Mouse (Mus musculus) heart, embryonic 15.5 days (tissue): ENCODE measurements at regions not wholly inside any gene's neighbourhood (a gene's known extent, or its start where the extent isn't known, plus 50 kb on each side); places are given as distances from the start of the nearest gene placed in this dataset.
"Not testable (repeated sequence)": the region's sequence is repeated elsewhere in the genome, so short reads cannot be mapped to it uniquely, and the experiment has no call there.

Source experiments
- ATAC-seq: fragments of 200-750 bp; cut with Nextera tagmentation; replicated peaks from 2 replicates; pipeline ENCODE4 v1.8.0; 2017; ENCODE audit warnings: low read depth, moderate TSS enrichment; ENCODE audit not compliant: insufficient number of reproducible peaks, insufficient read depth, low FRiP score
- H3K27ac ChIP-seq: fragments of 300-500 bp; sonication (generic); 2 replicates; pipeline ENCODE4 v1.5.1; 2015; ENCODE audit warnings: mild to moderate bottlenecking, inconsistent platforms
- H3K27me3 ChIP-seq: fragments of 300-500 bp; sonication (generic); 2 replicates; pipeline ENCODE4 v1.6.1; 2015; ENCODE audit warnings: inconsistent platforms
- H3K36me3 ChIP-seq: fragments of 300-500 bp; sonication (generic); 2 replicates; pipeline ENCODE4 v1.6.1; 2015; ENCODE audit warnings: mild to moderate bottlenecking, inconsistent platforms
- H3K4me1 ChIP-seq: fragments of 300-500 bp; sonication (generic); replicated peaks from 2 replicates; pipeline ENCODE4 v1.6.1; 2015; ENCODE audit warnings: inconsistent platforms
- H3K4me2 ChIP-seq: fragments of 300-500 bp; sonication (generic); 2 replicates; pipeline ENCODE4 v1.6.1; 2015; ENCODE audit warnings: inconsistent platforms, mild to moderate bottlenecking, moderate library complexity
- H3K4me3 ChIP-seq: fragments of 300-500 bp; sonication (generic); 2 replicates; pipeline ENCODE4 v1.5.1; 2015; ENCODE audit warnings: mild to moderate bottlenecking, inconsistent platforms
- H3K9ac ChIP-seq: fragments of 300-500 bp; sonication (generic); 2 replicates; pipeline ENCODE4 v1.6.1; 2015; ENCODE audit warnings: mild to moderate bottlenecking, inconsistent platforms
- H3K9me3 ChIP-seq: fragments of 300-500 bp; sonication (generic); replicated peaks from 2 replicates; pipeline ENCODE4 v1.6.1; 2016; ENCODE audit warnings: inconsistent platforms
- WGBS: fragments of 180-500 bp; shearing (Covaris S2); methylation state at CpG from one replicate; pipeline ENCODE4 v1.1.7; 2015; ENCODE audit warnings: mixed read lengths; 5-methylcytosine and 5-hydroxymethylcytosine counted together

DNA sequence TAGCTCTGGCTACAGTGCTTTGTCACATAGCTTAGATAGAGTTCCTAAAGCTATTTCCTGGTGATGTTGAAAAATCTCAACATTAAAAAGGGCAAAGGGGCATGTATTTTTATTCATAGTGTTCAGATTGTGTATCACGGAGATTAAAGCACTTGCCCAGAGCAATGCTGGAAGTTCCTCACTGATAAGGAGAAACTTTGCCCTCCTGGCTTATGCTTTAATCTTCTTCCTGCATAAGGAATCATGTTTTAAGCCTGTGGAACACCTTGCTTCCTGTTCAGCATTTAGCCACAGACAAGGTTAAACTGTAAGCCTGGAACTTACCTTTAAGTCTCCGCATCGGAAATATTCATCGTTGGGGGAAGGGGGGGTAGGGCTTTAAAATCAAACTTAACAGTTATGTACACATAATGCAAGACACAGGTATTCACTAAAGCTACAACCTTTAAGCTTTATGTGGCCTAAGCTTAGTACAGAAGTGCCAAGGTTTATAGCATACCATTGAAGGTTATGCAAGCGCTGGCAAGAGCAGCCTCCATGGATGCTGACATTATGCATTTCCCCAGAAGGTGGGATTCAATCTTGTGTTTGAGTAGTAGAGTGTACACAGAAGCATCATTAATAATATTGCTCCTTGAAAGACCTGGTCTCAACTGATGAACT lies 655.5 kb upstream of the Adam24 start:
- ATAC-seq: no peak
- H3K4me3 ChIP-seq: no peak overlapping the region
- H3K9ac ChIP-seq: no peak overlapping the region
- H3K9me3 ChIP-seq: no peaks in the 10 kb centered on the region
- H3K27me3 ChIP-seq: no peaks in the 10 kb centered on the region
- WGBS: 71% methylated on average over 5 of the region's 5 CpGs
- H3K4me1 ChIP-seq: peaks cover 4% of the 10 kb centered on the region; the same call in 1 of the 2 replicates
- no peaks in the 10 kb centered on the region for H3K36me3 ChIP-seq
- H3K4me2 ChIP-seq: no peak overlapping the region
- peak overlapping the region; percentile 67 for H3K27ac ChIP-seq

DNA sequence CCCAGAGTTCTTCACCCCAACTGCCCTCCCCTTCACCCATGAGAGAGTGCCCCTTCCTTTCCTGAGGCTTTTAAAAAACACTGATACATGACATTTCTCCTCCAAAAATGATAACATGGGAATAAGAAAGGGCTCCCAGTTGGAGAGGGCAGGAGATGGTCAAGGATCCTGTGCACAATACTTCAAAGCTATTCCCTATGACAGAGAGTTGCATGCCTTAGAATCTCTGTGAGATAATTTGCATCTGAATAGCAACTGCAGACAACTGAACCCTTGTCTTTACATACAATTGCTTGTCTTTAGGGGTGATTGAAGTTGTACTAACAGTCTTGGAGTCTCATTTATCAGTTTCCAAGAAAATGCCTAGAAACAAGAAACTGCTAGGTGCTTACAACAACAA lies 610.7 kb upstream of the Adam24 start:
- Histone ChIP-seq H3K36me3 (no peaks in the 10 kb centered on the region), H3K4me2 (no peak overlapping the region), H3K27me3 (no peaks in the 10 kb centered on the region), H3K4me1 (no peaks in the 10 kb centered on the region), H3K9me3 (no peaks in the 10 kb centered on the region), H3K4me3 (no peak overlapping the region), H3K9ac (no peak overlapping the region), H3K27ac (no peak overlapping the region)
- ATAC-seq: no peak

DNA sequence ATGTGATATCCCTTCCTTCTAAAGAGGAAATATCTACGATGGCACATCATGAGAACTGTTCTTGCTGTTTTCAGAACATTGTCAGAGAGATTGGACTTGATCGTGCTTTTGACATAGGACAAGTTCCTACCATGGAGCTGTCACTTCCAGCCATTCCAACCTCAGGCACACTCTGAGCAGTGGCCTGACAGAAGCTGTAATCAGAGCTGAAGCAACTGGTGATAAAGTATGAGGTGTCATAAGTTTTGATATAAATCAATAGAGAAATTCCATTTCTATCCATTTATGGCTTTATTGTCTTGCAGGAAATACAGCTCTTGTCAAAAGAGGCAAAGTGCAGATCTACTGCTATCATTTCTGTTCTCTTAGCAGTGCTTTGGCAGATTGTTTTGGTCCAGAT lies 603.7 kb upstream of the Adam24 start:
- ATAC-seq: no peak
- Histone ChIP-seq H3K27me3 (no peaks in the 10 kb centered on the region), H3K9ac (no peak overlapping the region), H3K4me3 (no peak overlapping the region), H3K9me3 (no peaks in the 10 kb centered on the region), H3K27ac (no peak overlapping the region), H3K4me2 (no peak overlapping the region), H3K4me1 (no peaks in the 10 kb centered on the region), H3K36me3 (no peaks in the 10 kb centered on the region)
- 82% methylated on average over 2 of the region's 2 CpGs for WGBS

DNA sequence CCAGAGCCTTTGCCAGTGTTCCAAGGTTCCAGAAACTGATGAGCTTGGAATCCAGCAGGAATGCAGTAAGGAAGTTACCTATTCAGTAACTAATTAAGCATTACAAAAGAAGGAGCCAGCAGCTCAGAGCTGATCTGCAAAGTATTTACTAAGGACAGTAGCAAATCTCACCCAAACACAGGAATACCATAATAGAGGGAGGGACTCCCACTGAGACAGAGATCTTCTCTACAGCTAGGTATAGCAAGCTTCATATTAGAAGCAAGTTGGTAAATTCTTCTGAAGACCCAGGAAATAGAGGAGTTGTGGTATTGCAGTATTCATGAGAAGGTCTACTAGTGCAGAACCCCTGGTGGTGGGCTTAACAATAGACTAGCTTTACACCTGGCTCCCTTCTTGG lies 593.9 kb upstream of the Adam24 start:
- not testable (repeated sequence) for H3K36me3 ChIP-seq, H3K27me3 ChIP-seq, ATAC-seq, H3K9ac ChIP-seq, H3K4me3 ChIP-seq, H3K27ac ChIP-seq, H3K4me2 ChIP-seq, H3K9me3 ChIP-seq, H3K4me1 ChIP-seq

DNA sequence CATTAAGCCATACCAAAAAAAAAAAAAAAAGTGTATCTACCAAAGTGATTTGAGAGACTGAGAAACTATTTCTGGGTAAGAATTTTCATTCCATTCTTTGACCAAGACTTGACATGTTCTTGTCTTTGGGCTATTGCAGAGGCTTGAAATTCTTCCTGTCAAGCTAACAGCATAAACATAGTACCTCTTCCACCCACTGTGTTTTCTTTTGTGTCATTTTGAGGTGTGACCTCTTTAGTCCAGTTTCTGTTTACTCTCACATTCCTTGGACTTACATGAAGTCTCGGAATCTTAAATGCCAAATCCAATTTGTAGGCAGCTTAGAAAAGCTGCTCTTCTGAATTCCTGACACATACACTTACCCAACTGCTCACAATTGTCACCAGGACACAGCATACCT lies 590.7 kb upstream of the Adam24 start:
- Histone ChIP-seq H3K27me3 (no peaks in the 10 kb centered on the region), H3K4me3 (no peak overlapping the region), H3K4me1 (no peaks in the 10 kb centered on the region), H3K9ac (no peak overlapping the region), H3K9me3 (no peaks in the 10 kb centered on the region), H3K36me3 (no peaks in the 10 kb centered on the region), H3K4me2 (no peak overlapping the region), H3K27ac (no peak overlapping the region)
- WGBS: 31% methylated on average over 1 of the region's 1 CpGs
- ATAC-seq: no peak

DNA sequence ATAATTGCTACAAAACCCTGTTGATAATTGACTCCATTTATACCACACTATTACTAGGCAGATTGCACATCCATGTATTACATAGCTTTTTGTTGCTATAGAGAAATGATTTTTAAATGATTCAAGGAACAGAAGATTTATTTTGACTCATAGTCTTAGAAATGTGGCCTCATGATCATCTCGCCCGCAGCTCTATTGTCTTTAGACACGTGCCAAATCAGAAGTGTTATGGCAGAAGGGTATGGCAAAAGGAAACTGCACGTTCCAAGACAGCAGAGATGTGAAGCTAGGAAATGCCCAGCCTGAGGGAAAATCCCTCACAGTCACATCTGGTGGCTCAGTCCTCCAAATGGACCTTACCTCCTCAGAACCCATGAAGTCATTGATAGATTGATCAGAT lies 585.5 kb upstream of the Adam24 start:
- no peak overlapping the region for H3K27ac ChIP-seq
- no peak overlapping the region for H3K9ac ChIP-seq
- H3K9me3 ChIP-seq: no peaks in the 10 kb centered on the region
- no peaks in the 10 kb centered on the region for H3K4me1 ChIP-seq
- WGBS: 84% methylated on average over 4 of the region's 4 CpGs
- H3K36me3 ChIP-seq: no peaks in the 10 kb centered on the region
- H3K4me2 ChIP-seq: no peak overlapping the region
- H3K4me3 ChIP-seq: no peak overlapping the region
- no peaks in the 10 kb centered on the region for H3K27me3 ChIP-seq
- no peak for ATAC-seq

DNA sequence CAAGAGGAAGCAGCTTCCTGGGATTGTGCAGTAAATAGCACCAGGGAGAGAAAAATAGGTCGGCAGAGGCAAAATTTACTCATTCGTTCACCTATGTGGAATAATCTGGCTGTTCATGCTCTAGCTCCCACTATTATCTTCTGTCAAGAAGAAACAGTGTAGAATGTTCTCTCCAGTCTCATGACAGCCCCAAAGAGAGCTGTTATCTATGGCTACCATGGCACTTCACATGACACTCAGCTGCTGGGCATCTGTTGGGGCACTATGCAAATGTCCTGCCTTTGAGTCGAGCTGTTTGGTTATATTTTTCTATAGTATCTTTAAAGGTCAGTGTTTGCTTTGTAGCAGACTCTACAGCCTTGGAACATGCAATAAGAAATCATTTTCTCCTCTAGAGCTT lies 550.5 kb upstream of the Adam24 start:
- Histone ChIP-seq H3K27ac (no peak overlapping the region), H3K36me3 (no peaks in the 10 kb centered on the region), H3K27me3 (no peaks in the 10 kb centered on the region), H3K9me3 (no peaks in the 10 kb centered on the region), H3K4me1 (0 out of 2 replicates have a peak, but pooled peaks cover 3% of the 10 kb centered on the region), H3K4me2 (no peak overlapping the region), H3K9ac (no peak overlapping the region), H3K4me3 (no peak overlapping the region)
- ATAC-seq: no peak
- 52% methylated on average over 3 of the region's 3 CpGs for WGBS

DNA sequence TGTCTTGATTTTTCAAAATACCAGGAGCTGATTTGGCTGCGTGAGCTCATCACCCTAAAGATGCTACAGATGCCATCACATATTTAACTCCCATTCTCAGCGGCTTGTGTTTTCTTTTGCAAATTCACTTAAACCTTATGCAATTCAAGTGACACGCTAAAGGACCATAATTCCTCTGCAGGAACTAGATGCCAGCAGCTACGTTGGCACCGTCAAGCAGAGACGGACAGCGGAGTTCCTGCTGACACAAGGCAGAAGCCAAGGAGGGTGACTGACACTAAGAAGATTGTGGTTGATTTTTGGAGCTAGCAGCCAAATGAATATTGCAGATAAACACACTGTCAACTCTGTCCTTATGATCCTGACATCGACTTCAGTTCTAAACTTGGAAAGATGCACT lies 547.7 kb upstream of the Adam24 start:
- Histone ChIP-seq H3K36me3 (no peaks in the 10 kb centered on the region), H3K9ac (no peak overlapping the region), H3K27ac (no peak overlapping the region), H3K27me3 (no peaks in the 10 kb centered on the region), H3K4me2 (no peak overlapping the region), H3K9me3 (no peaks in the 10 kb centered on the region), H3K4me3 (no peak overlapping the region), H3K4me1 (0 out of 2 replicates have a peak, but pooled peaks cover 3% of the 10 kb centered on the region)
- ATAC-seq: no peak
- WGBS: 77% methylated on average over 8 of the region's 8 CpGs

DNA sequence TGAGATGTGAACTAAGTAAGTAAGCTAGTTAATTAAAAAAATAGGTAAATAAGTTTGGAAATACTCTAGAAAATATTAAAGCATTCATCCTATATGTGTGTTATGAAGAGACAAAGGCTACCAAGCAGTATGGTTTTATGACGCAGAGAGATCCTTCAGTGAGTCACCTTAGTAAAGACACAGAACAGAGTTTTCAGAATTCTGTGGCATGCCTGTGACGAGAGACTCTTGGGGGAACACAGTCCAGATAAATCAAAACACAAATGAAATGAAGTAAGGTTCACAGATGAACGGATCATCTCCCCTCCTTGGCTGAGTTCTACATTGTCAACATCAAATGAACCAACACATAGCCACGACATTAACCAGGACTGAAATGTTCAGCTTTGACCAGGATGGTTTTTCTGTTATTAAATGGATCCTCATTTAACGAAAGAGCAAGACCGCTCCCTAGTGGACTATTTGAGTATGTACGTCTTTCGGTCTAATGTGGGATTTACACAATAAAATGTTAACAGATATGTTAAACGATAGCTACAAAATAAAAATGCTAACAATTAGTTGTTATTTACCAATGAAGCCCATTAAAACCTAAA lies 542.1 kb upstream of the Adam24 start:
- Histone ChIP-seq H3K4me1 (no peaks in the 10 kb centered on the region), H3K9me3 (no peaks in the 10 kb centered on the region), H3K27me3 (no peaks in the 10 kb centered on the region), H3K9ac (no peak overlapping the region), H3K36me3 (no peaks in the 10 kb centered on the region), H3K4me3 (no peak overlapping the region), H3K27ac (no peak overlapping the region), H3K4me2 (no peak overlapping the region)
- WGBS: 18% methylated on average over 9 of the region's 9 CpGs
- no peak for ATAC-seq

DNA sequence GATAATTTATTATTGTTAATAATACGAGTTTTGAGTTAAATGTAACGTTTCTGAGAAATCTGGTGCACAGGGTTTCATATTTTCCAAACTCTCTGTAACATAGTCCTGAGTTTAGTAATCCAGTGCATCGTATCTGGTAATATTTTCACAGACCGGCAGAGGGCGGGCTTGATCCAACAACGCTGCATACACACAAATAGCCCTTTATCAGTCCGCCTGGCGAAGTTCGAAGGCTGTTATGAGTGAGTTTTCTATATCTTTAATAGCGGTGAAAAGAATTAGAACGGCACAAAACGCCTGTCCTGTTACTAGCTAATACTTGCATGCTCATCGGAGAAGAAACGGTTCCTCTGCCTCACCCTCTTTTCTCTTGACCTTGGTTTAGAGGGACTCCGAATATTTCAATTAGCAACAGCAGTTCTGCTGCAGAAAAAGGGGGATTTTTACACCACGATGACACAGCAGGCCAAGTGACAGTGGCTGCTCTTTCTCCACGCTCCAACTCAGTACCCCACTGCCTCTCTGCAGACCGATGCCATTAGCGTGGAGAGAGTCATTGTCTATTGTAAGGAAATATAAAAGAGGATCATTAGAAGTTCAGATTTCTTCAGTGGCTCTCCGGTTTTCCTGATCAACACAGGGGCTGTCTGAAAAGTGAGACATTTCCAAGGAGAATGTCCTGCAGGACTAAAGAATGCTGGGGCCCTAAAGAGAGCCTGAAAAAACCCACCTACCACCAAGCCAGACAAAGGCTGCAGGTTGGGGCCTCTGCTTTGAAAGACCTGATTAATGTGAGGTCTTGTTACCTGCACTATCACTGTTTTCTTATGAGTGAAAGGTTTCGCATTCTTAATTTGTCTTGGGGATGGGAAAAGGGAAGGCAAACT lies 523.7 kb upstream of the Adam24 start:
- Histone ChIP-seq H3K4me1 (peaks cover 3% of the 10 kb centered on the region), H3K36me3 (no peaks in the 10 kb centered on the region), H3K9me3 (no peaks in the 10 kb centered on the region), H3K4me3 (peak overlapping the region; percentile 28), H3K27ac (no peak overlapping the region), H3K4me2 (peak overlapping the region; percentile 57), H3K27me3 (no peaks in the 10 kb centered on the region), H3K9ac (no peak overlapping the region)
- WGBS: 18% methylated on average over 21 of the region's 21 CpGs
- ATAC-seq: no peak

DNA sequence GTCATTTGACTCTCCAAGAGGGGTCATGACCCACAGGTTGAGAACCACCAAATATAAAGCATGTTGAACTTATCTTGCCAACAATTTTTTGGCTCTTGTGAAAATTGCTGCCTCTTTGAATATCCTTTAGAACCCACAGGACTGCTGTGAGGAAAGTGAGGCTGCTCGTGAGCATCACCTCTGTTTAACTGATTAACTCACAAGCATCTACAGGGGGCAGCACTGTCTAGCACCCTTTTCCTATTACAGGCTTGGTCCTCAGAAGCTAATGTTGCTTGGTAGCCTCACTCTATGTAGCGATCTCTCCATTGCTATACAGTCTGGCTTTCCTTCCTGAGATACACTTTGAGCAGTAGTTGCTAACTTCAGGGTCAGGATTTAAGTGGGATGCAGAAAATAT lies 522.4 kb upstream of the Adam24 start:
- H3K9me3 ChIP-seq: no peaks in the 10 kb centered on the region
- no peak overlapping the region for H3K4me3 ChIP-seq
- peaks cover 3% of the 10 kb centered on the region for H3K4me1 ChIP-seq
- H3K27me3 ChIP-seq: no peaks in the 10 kb centered on the region
- no peak overlapping the region for H3K27ac ChIP-seq
- WGBS: 64% methylated on average over 2 of the region's 2 CpGs
- no peaks in the 10 kb centered on the region for H3K36me3 ChIP-seq
- no peak overlapping the region for H3K9ac ChIP-seq
- ATAC-seq: no peak
- no peak overlapping the region for H3K4me2 ChIP-seq
